Mouse (Mus musculus): Measurements from ENCODE around the gene Cabp7.

GRCm38 (mm10) chr11:4764476-4764875, 17.9 kb upstream of the Cabp7 start:
- TF ChIP-seq EP300 (optimal IDR thresholded peaks at IDR 0.05) (no peak), CTCF (IDR thresholded peaks at IDR 0.05; ENCODE audit: low read depth) (no peak)
